Comparison of ENCODE assay signal across 7 mouse cellular contexts in genomic region chr4:116017300-116017901, GRCm38 (mm10). TPM values are rescaled to one million over a fixed set of nuclear protein-coding genes. Genes with fewer than 3 reads are reported as not detected.
A peak's percentile ranks its signal among the peaks of the same experiment; 100 is the strongest.
DNase-seq lines count a peak whose midpoint lies in the region; ATAC-seq and TF ChIP-seq lines count a peak whose summit lies in the region.

No protein-coding gene starts in this region.

- H3K27me3 ChIP-seq in embryonic facial prominence, embryonic 10.5 days (replicated peaks; ENCODE audit: low read depth, poor library complexity, severe bottlenecking), result peaks cover 78% of the 10 kb centered on the region
- H3K27me3 ChIP-seq in heart, adult 2 months (ENCODE audit: control insufficient read depth, insufficient read depth, low read length), result peaks cover 5% of the 10 kb centered on the region
- no peaks in the 10 kb centered on the region for H3K27me3 ChIP-seq in kidney, adult 2 months (replicated peaks; ENCODE audit: control insufficient read depth, insufficient read depth, low read length)
- peaks cover 42% of the 10 kb centered on the region for H3K27me3 ChIP-seq in limb, embryonic 14.5 days (ENCODE audit: control insufficient read depth, insufficient read depth, low read length)
- peaks cover 15% of the 10 kb centered on the region for H3K27me3 ChIP-seq in midbrain, embryonic 16.5 days (ENCODE audit: control insufficient read depth, insufficient read depth, low read depth, low read length)

- no peak for TF ChIP-seq EP300 in heart, adult 2 months (IDR thresholded peaks at IDR 0.05; ENCODE audit: insufficient read depth, low read depth, low read length)

- H3K36me3 ChIP-seq in embryonic facial prominence, embryonic 10.5 days (replicated peaks), result no peaks in the 10 kb centered on the region
- H3K36me3 ChIP-seq in heart, adult 2 months (ENCODE audit: control insufficient read depth, insufficient read depth, low read length), result no peaks in the 10 kb centered on the region
- H3K36me3 ChIP-seq in kidney, adult 2 months (ENCODE audit: control insufficient read depth, insufficient read depth, low read length), result no peaks in the 10 kb centered on the region
- H3K36me3 ChIP-seq in limb, embryonic 14.5 days (ENCODE audit: control insufficient read depth, insufficient read depth, low read length), result no peaks in the 10 kb centered on the region
- H3K36me3 ChIP-seq in midbrain, embryonic 16.5 days (ENCODE audit: control insufficient read depth, insufficient read depth, low read length), result no peaks in the 10 kb centered on the region

- peak; percentile 62; the same call in 1 of the 2 replicates for ATAC-seq in limb, embryonic 14.5 days (ENCODE audit: low FRiP score, low read depth)
- ATAC-seq in midbrain, embryonic 16.5 days, result peak; percentile 94

- peak overlapping the region; percentile 99 for H3K4me2 ChIP-seq in limb, embryonic 14.5 days (replicated peaks; ENCODE audit: low read depth, low read length, severe bottlenecking)
- peak overlapping the region; percentile 85 for H3K4me2 ChIP-seq in midbrain, embryonic 16.5 days (ENCODE audit: low read length)

- intact Hi-C loops in heart, adult 2 months (cut with DNase I), result no loop called here

- H3K9ac ChIP-seq in heart, adult 2 months (ENCODE audit: low read depth, low read length), result peak overlapping the region; percentile 67
- peak overlapping the region; percentile 55 for H3K9ac ChIP-seq in limb, embryonic 14.5 days (ENCODE audit: low read depth, low read length, severe bottlenecking)
- peak overlapping the region; percentile 89 for H3K9ac ChIP-seq in midbrain, embryonic 16.5 days (ENCODE audit: low read depth, low read length)

- no peak for TF ChIP-seq POLR2A in heart, adult 2 months (IDR thresholded peaks at IDR 0.05; ENCODE audit: insufficient read depth, low read depth, low read length)
- TF ChIP-seq POLR2A in kidney, adult 2 months (IDR thresholded peaks at IDR 0.05; ENCODE audit: low read depth, low read length), result no peak
- TF ChIP-seq POLR2A in limb, embryonic 14.5 days (IDR thresholded peaks at IDR 0.05; ENCODE audit: borderline replicate concordance, extremely low read depth, insufficient read depth, insufficient read length), result no peak

- H3K27ac ChIP-seq in embryonic facial prominence, embryonic 10.5 days (replicated peaks), result peak overlapping the region; percentile 73
- no peak overlapping the region for H3K27ac ChIP-seq in heart, adult 2 months
- H3K27ac ChIP-seq in kidney, adult 2 months (ENCODE audit: insufficient read depth, low read depth, low read length), result peak overlapping the region; percentile 67
- no peak overlapping the region for H3K27ac ChIP-seq in limb, embryonic 14.5 days (replicated peaks; ENCODE audit: low read depth, low read length)
- H3K27ac ChIP-seq in midbrain, embryonic 16.5 days (ENCODE audit: low read length), result peak overlapping the region; percentile 76

- TF ChIP-seq CTCF in heart, adult 2 months (IDR thresholded peaks at IDR 0.05), result no peak
- TF ChIP-seq CTCF in kidney, adult 2 months (conservative IDR thresholded peaks at IDR 0.05; ENCODE audit: insufficient read depth, insufficient read length, low read depth, low read length), result no peak

- DNase-seq in adrenal gland, postnatal 14 days, result peak; percentile 90
- DNase-seq in embryonic facial prominence, embryonic 10.5 days (ENCODE audit: low spot score), result peak; percentile 87
- peak; percentile 75 for DNase-seq in heart, adult 2 months
- DNase-seq in kidney, adult 2 months, result peak; percentile 94
- DNase-seq in limb, embryonic 14.5 days (ENCODE audit: low spot score), result peak; percentile 41
- DNase-seq in spleen, postnatal 10 days (ENCODE audit: low spot score in 2 of 2), result peak; percentile 36 to 71

- under 1% methylated on average over 60 of the region's 60 CpGs for WGBS in embryonic facial prominence, embryonic 10.5 days
- WGBS in heart, adult 2 months, result under 1% methylated on average over 56 of the region's 60 CpGs
- WGBS in kidney, adult 2 months, result 3% methylated on average over 60 of the region's 60 CpGs
- 1% methylated on average over 48 of the region's 60 CpGs for WGBS in limb, embryonic 14.5 days
- under 1% methylated on average over 60 of the region's 60 CpGs for WGBS in midbrain, embryonic 16.5 days

- peak overlapping the region; percentile 74 for H3K4me3 ChIP-seq in embryonic facial prominence, embryonic 10.5 days
- H3K4me3 ChIP-seq in heart, adult 2 months, result peak overlapping the region; percentile 61
- H3K4me3 ChIP-seq in kidney, adult 2 months (ENCODE audit: insufficient read depth, low read depth, low read length), result peak overlapping the region; percentile 83
- H3K4me3 ChIP-seq in limb, embryonic 14.5 days (replicated peaks; ENCODE audit: low read length), result peak overlapping the region; percentile 56
- H3K4me3 ChIP-seq in midbrain, embryonic 16.5 days (ENCODE audit: low read depth, low read length), result peak overlapping the region; percentile 83

- H3K79me2 ChIP-seq in heart, adult 2 months (replicated peaks; ENCODE audit: control insufficient read depth, insufficient read depth, low read length), result no peaks in the 10 kb centered on the region

- H3K9me3 ChIP-seq in embryonic facial prominence, embryonic 10.5 days, result no peaks in the 10 kb centered on the region
- H3K9me3 ChIP-seq in limb, embryonic 14.5 days (ENCODE audit: control insufficient read depth, low read length), result no peaks in the 10 kb centered on the region; the same call in 1 of the 2 replicates
- no peaks in the 10 kb centered on the region for H3K9me3 ChIP-seq in midbrain, embryonic 16.5 days (replicated peaks; ENCODE audit: control insufficient read depth, low read length, poor library complexity, severe bottlenecking)

- peaks cover 12% of the 10 kb centered on the region for H3K4me1 ChIP-seq in embryonic facial prominence, embryonic 10.5 days
- no peaks in the 10 kb centered on the region for H3K4me1 ChIP-seq in heart, adult 2 months (ENCODE audit: control insufficient read depth, insufficient read depth, low read length)
- peaks cover 14% of the 10 kb centered on the region for H3K4me1 ChIP-seq in kidney, adult 2 months (ENCODE audit: control insufficient read depth, insufficient read depth, low read length)
- no peaks in the 10 kb centered on the region for H3K4me1 ChIP-seq in limb, embryonic 14.5 days (ENCODE audit: control insufficient read depth, insufficient read depth, low read length)
- peaks cover 7% of the 10 kb centered on the region for H3K4me1 ChIP-seq in midbrain, embryonic 16.5 days (ENCODE audit: control insufficient read depth, insufficient read depth, low read length)

RNA-seq across cellular contexts. Expression of gene Faah, which starts 0.3 kb away (rescaled TPM):
- 5.6 and 9.9 TPM in 2 replicates for total RNA-seq in adrenal gland, postnatal 14 days (2021)
- 2.3 and 2.4 TPM in 2 replicates for polyA plus RNA-seq in embryonic facial prominence, embryonic 10.5 days (2016; fragmentation: Nextera tagmentation; extraction: Ambion mirVana)
- total RNA-seq in heart, adult 2 months (2021), result under 1 TPM; 0.14 to 0.23 TPM
- polyA plus RNA-seq in heart, adult 2 months (2012; rRNA removed), result 0.53 and 1.4 TPM in 2 replicates
- 34.7 and 38.6 TPM in 2 replicates for polyA plus RNA-seq in kidney, adult 2 months (2012; rRNA removed)
- polyA plus RNA-seq in limb, embryonic 14.5 days (2012; rRNA removed), result 1.7 and 1.9 TPM in 2 replicates
- polyA plus RNA-seq in limb, embryonic 14.5 days (2014; fragmentation: Nextera tagmentation; extraction: Ambion mirVana), result 1.9 and 2.1 TPM in 2 replicates
- polyA plus RNA-seq in midbrain, embryonic 16.5 days (2015; fragmentation: Nextera tagmentation; extraction: Ambion mirVana), result 25.9 and 27.3 TPM in 2 replicates

RNA-seq across cellular contexts. Expression of gene Nsun4, which starts 36.3 kb away (rescaled TPM):
- total RNA-seq in adrenal gland, postnatal 14 days (2021), result 23.8 and 25.3 TPM in 2 replicates
- polyA plus RNA-seq in embryonic facial prominence, embryonic 10.5 days (2016; fragmentation: Nextera tagmentation; extraction: Ambion mirVana), result 18.2 and 18.7 TPM in 2 replicates
- total RNA-seq in heart, adult 2 months (2021), result 10 to 100 TPM; 24.3 to 28.4 TPM
- 24.9 and 37.0 TPM in 2 replicates for polyA plus RNA-seq in heart, adult 2 months (2012; rRNA removed)
- 14.5 and 16.7 TPM in 2 replicates for polyA plus RNA-seq in kidney, adult 2 months (2012; rRNA removed)
- polyA plus RNA-seq in limb, embryonic 14.5 days (2012; rRNA removed), result 12.7 and 13.4 TPM in 2 replicates
- polyA plus RNA-seq in limb, embryonic 14.5 days (2014; fragmentation: Nextera tagmentation; extraction: Ambion mirVana), result 18.8 and 21.0 TPM in 2 replicates
- polyA plus RNA-seq in midbrain, embryonic 16.5 days (2015; fragmentation: Nextera tagmentation; extraction: Ambion mirVana), result 9.9 and 11.3 TPM in 2 replicates

RNA-seq across cellular contexts. Expression of gene Uqcrh, which starts 57.5 kb away (rescaled TPM):
- 944 and 957 TPM in 2 replicates for total RNA-seq in adrenal gland, postnatal 14 days (2021)
- 449 and 463 TPM in 2 replicates for polyA plus RNA-seq in embryonic facial prominence, embryonic 10.5 days (2016; fragmentation: Nextera tagmentation; extraction: Ambion mirVana)
- total RNA-seq in heart, adult 2 months (2021), result 1,000 to 10,000 TPM; 1,648 to 1,969 TPM
- 736 and 1,429 TPM in 2 replicates for polyA plus RNA-seq in heart, adult 2 months (2012; rRNA removed)
- polyA plus RNA-seq in kidney, adult 2 months (2012; rRNA removed), result 355 and 608 TPM in 2 replicates
- 318 and 510 TPM in 2 replicates for polyA plus RNA-seq in limb, embryonic 14.5 days (2012; rRNA removed)
- 494 and 543 TPM in 2 replicates for polyA plus RNA-seq in limb, embryonic 14.5 days (2014; fragmentation: Nextera tagmentation; extraction: Ambion mirVana)
- 367 and 376 TPM in 2 replicates for polyA plus RNA-seq in midbrain, embryonic 16.5 days (2015; fragmentation: Nextera tagmentation; extraction: Ambion mirVana)

RNA-seq across cellular contexts. Expression of gene Lrrc41, which starts 57.7 kb away (rescaled TPM):
- total RNA-seq in adrenal gland, postnatal 14 days (2021), result 61.8 and 67.4 TPM in 2 replicates
- 76.2 and 76.9 TPM in 2 replicates for polyA plus RNA-seq in embryonic facial prominence, embryonic 10.5 days (2016; fragmentation: Nextera tagmentation; extraction: Ambion mirVana)
- 10 to 100 TPM; 22.0 to 24.9 TPM for total RNA-seq in heart, adult 2 months (2021)
- polyA plus RNA-seq in heart, adult 2 months (2012; rRNA removed), result 27.1 and 32.6 TPM in 2 replicates
- 47.3 and 56.4 TPM in 2 replicates for polyA plus RNA-seq in kidney, adult 2 months (2012; rRNA removed)
- 60.2 and 92.2 TPM in 2 replicates for polyA plus RNA-seq in limb, embryonic 14.5 days (2012; rRNA removed)
- polyA plus RNA-seq in limb, embryonic 14.5 days (2014; fragmentation: Nextera tagmentation; extraction: Ambion mirVana), result 80.8 and 89.3 TPM in 2 replicates
- 73.7 and 74.6 TPM in 2 replicates for polyA plus RNA-seq in midbrain, embryonic 16.5 days (2015; fragmentation: Nextera tagmentation; extraction: Ambion mirVana)

Comparison
In these comparisons a context has a peak if more than half of its experiments do, and no peak if none do; other contexts are left out.
1. DNase-seq: peak in every context shown above with its lines; median percentile 94 in kidney, adult 2 months; 90 in adrenal gland, postnatal 14 days; 87 in embryonic facial prominence, embryonic 10.5 days; 75 in heart, adult 2 months; 54 in spleen, postnatal 10 days; 41 in limb, embryonic 14.5 days.
2. H3K27ac ChIP-seq: peak in embryonic facial prominence, embryonic 10.5 days (single experiment), kidney, adult 2 months (single experiment) and midbrain, embryonic 16.5 days (single experiment); none in heart, adult 2 months (single experiment) and limb, embryonic 14.5 days (single experiment).
3. Peak in every context shown above with its lines, with median percentiles within 50 percentile points of each other: H3K4me3 ChIP-seq and H3K9ac ChIP-seq.